Mouse (Mus musculus) ES-Bruce4 (cell line): ENCODE results near the gene Spag17.

Experiments
- CTCF ChIP-seq: IDR thresholded peaks from one replicate; pipeline ENCODE4 v1.8.1; 2011; ENCODE audit warnings: low read depth, low read length
- EP300 ChIP-seq: IDR thresholded peaks from 2 replicates; pipeline ENCODE4 v1.6.1; 2011; ENCODE audit warnings: low read depth, low read length; ENCODE audit not compliant: insufficient read depth
- POLR2A ChIP-seq: IDR thresholded peaks from one replicate; pipeline ENCODE4 v1.8.1; 2011; ENCODE audit warnings: low read length; ENCODE audit not compliant: insufficient read depth

DNA sequence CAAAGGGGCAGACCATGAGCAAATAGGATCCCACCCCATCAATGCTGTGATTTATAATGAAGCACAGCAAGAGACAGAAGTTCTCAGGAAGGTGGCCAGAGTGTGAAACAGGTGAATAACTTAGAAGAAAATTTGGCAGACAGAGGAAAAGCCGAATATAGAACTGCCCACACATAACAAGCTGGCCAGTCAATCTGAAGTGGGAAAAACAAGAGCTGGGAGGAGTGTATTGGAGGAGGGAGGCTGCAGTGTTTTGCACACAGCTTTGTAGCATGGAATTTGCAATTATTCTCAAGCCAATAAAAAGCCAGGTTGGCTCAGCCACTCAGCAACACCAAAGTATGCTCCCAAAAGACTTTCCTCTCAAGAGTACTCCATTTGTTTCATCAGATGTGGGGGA, 147.8 kb downstream of the Spag17 start:
- TF ChIP-seq POLR2A (no peak), CTCF (no peak), EP300 (no peak)
